ENCODE assay signal across 30 mouse cellular contexts in genomic region chr2:103603869-103604268, GRCm38 (mm10). TPM values are rescaled to one million over a fixed set of nuclear protein-coding genes. Genes with fewer than 3 reads are reported as not detected.
DNase-seq lines count a peak whose midpoint lies in the region; ATAC-seq and TF ChIP-seq lines count a peak whose summit lies in the region.
"Had no signal": no experiment of that assay in that cellular context is flagged by ENCODE, and none has a peak within 500 bp of the region (broad histone marks: within the 10 kb centered on the region; RNA-seq: fewer than 3 reads in every experiment).

No protein-coding gene starts in this region.

- H3K4me1 ChIP-seq in heart, adult 2 months (ENCODE audit: control insufficient read depth, insufficient read depth, low read length), result peaks cover 10% of the 10 kb centered on the region; the same call in 1 of the 2 replicates
- peaks cover 55 to 86% of the 10 kb centered on the region in 2 experiments for H3K4me1 ChIP-seq in heart, embryonic 14.5 days (ENCODE audit: control insufficient read depth in 2 of 2, insufficient read depth in 2 of 2, low read length in 2 of 2)
- H3K4me1 ChIP-seq in MEL (ENCODE audit: control insufficient read depth in 1 of 2, insufficient read depth in 2 of 2, low read length in 2 of 2), result peaks cover 0 to 9% of the 10 kb centered on the region in 2 experiments; a peak in 2 of 4 replicates
- H3K4me1 ChIP-seq in liver, embryonic 14.5 days (replicated peaks; ENCODE audit: control insufficient read depth in 2 of 2, insufficient read depth in 2 of 2, low read length in 1 of 2), result peaks cover 6 to 34% of the 10 kb centered on the region in 2 experiments
- peaks cover 4% of the 10 kb centered on the region for H3K4me1 ChIP-seq in hindbrain, embryonic 11.5 days (replicated peaks; ENCODE audit: control insufficient read depth, insufficient read depth, low read length)

- intact Hi-C loops in heart, adult 2 months (cut with DNase I), result loop anchor here (2.0 to 5.0 kb wide), 2 partner anchors 37 kb away; partner anchors contain the start of gene Abtb2

- TF ChIP-seq CTCF in heart, adult 2 months (IDR thresholded peaks at IDR 0.05), result no peak
- no peak for TF ChIP-seq CTCF in MEL (IDR thresholded peaks at IDR 0.05 in 2 of 3, conservative IDR thresholded peaks at IDR 0.05 in 1 of 3; ENCODE audit: control insufficient read depth in 1 of 3, insufficient read depth in 1 of 3, low read depth in 2 of 3, low read length in 3 of 3, poor library complexity in 1 of 3, severe bottlenecking in 1 of 3)
- TF ChIP-seq CTCF in liver, embryonic 14.5 days (IDR thresholded peaks at IDR 0.05; ENCODE audit: low read depth), result no peak

- no peak overlapping the region for H3K4me3 ChIP-seq in heart, adult 2 months
- H3K4me3 ChIP-seq in heart, embryonic 14.5 days (ENCODE audit: control insufficient read depth in 1 of 2, insufficient read depth in 1 of 2, low read depth in 1 of 2, low read length in 2 of 2), result peak overlapping the region in 1 of 2 experiments; percentile 4; a peak in 1 of 4 replicates
- H3K4me3 ChIP-seq in MEL (ENCODE audit: control insufficient read depth in 1 of 2, insufficient read depth in 1 of 2, low read depth in 2 of 2, low read length in 2 of 2), result no peak overlapping the region
- no peak overlapping the region for H3K4me3 ChIP-seq in liver, embryonic 14.5 days (ENCODE audit: insufficient read depth in 1 of 2, low read depth in 2 of 2, low read length in 2 of 2)
- H3K4me3 ChIP-seq in hindbrain, embryonic 11.5 days (ENCODE audit: low read depth, low read length), result no peak overlapping the region
- H3K4me3 ChIP-seq: embryonic facial prominence, embryonic 10.5 days; embryonic facial prominence, embryonic 15.5 days; forebrain, embryonic 12.5 days; hindbrain, embryonic 12.5 days; intestine, embryonic 15.5 days; layer of hippocampus, adult 2 months; limb, embryonic 13.5 days had no signal

- TF ChIP-seq POLR2A in heart, adult 2 months (IDR thresholded peaks at IDR 0.05; ENCODE audit: insufficient read depth, low read depth, low read length), result no peak
- TF ChIP-seq POLR2A in MEL (IDR thresholded peaks at IDR 0.05; ENCODE audit: control insufficient read depth in 1 of 2, insufficient read depth in 1 of 2, low read depth in 1 of 2, low read length in 2 of 2, poor library complexity in 1 of 2), result no peak

- DNase-seq in heart, adult 11 months, result peak; percentile 82
- DNase-seq in heart, adult 2 months, result no peak
- DNase-seq in heart, adult 18-20 months, result no peak
- DNase-seq in MEL (ENCODE audit: low read depth, low spot score), result peak; percentile 12
- DNase-seq in liver, embryonic 14.5 days (ENCODE audit: low read depth in 3 of 3, low spot score in 3 of 3), result no peak
- no peak for DNase-seq in ovary, postnatal 36 days (ENCODE audit: low spot score)
- no peak for DNase-seq in hindbrain, embryonic 11.5 days (ENCODE audit: low spot score)
- DNase-seq: adrenal gland, postnatal 14 days; cerebellum, adult 11 months; cerebellum, postnatal 10 days; forebrain, postnatal 0 days; kidney, adult 2 months; kidney, postnatal 36 days; lung, adult 2 months; lung, postnatal 10 days; midbrain, embryonic 14.5 days; retina, postnatal 1 day; right cerebral cortex, postnatal 14 days had no signal

- no peak for TF ChIP-seq EP300 in heart, adult 2 months (IDR thresholded peaks at IDR 0.05; ENCODE audit: insufficient read depth, low read depth, low read length)
- no peak for TF ChIP-seq EP300 in MEL (IDR thresholded peaks at IDR 0.05; ENCODE audit: low read depth in 1 of 2, low read length in 2 of 2)
- no peak for TF ChIP-seq EP300 in liver, embryonic 14.5 days (IDR thresholded peaks at IDR 0.05; ENCODE audit: low read depth)

- TF ChIP-seq RAD21 in MEL (IDR thresholded peaks at IDR 0.05; ENCODE audit: low read depth, low read length), result no peak

- H3K9me3 ChIP-seq in heart, embryonic 14.5 days (ENCODE audit: control insufficient read depth, low read length), result no peaks in the 10 kb centered on the region
- H3K9me3 ChIP-seq in MEL (replicated peaks; ENCODE audit: insufficient read depth, low read length), result no peaks in the 10 kb centered on the region
- H3K9me3 ChIP-seq in liver, embryonic 14.5 days (ENCODE audit: control insufficient read depth, low read length), result no peaks in the 10 kb centered on the region
- H3K9me3 ChIP-seq in hindbrain, embryonic 11.5 days (ENCODE audit: control insufficient read depth, low read length), result no peaks in the 10 kb centered on the region
- H3K9me3 ChIP-seq: embryonic facial prominence, embryonic 10.5 days; embryonic facial prominence, embryonic 15.5 days; forebrain, embryonic 12.5 days; G1E; hindbrain, embryonic 12.5 days; intestine, embryonic 15.5 days; limb, embryonic 13.5 days had no signal

- H3K27me3 ChIP-seq in heart, adult 2 months (ENCODE audit: control insufficient read depth, insufficient read depth, low read length), result no peaks in the 10 kb centered on the region
- H3K27me3 ChIP-seq in heart, embryonic 14.5 days (ENCODE audit: control insufficient read depth, insufficient read depth, low read length), result no peaks in the 10 kb centered on the region
- peaks cover 0 to 2% of the 10 kb centered on the region in 2 experiments; a peak in 1 of 4 replicates for H3K27me3 ChIP-seq in MEL (ENCODE audit: control insufficient read depth in 1 of 2, insufficient read depth in 2 of 2, low read length in 2 of 2)
- no peaks in the 10 kb centered on the region for H3K27me3 ChIP-seq in liver, embryonic 14.5 days (ENCODE audit: control insufficient read depth, insufficient read depth, low read length)
- no peaks in the 10 kb centered on the region; the same call in 1 of the 2 replicates for H3K27me3 ChIP-seq in hindbrain, embryonic 11.5 days (ENCODE audit: control insufficient read depth, insufficient read depth, low read length)
- H3K27me3 ChIP-seq: embryonic facial prominence, embryonic 15.5 days; forebrain, embryonic 12.5 days; hindbrain, embryonic 12.5 days; intestine, embryonic 15.5 days; limb, embryonic 13.5 days; Patski had no signal

- H3K27ac ChIP-seq in heart, adult 2 months, result no peak overlapping the region; the same call in 1 of the 2 replicates
- H3K27ac ChIP-seq in heart, embryonic 14.5 days (replicated peaks in 1 of 2; ENCODE audit: control insufficient read depth in 1 of 2, insufficient read depth in 1 of 2, low read depth in 2 of 2, low read length in 2 of 2), result peak overlapping the region; percentile 76 to 91
- no peak overlapping the region for H3K27ac ChIP-seq in MEL (ENCODE audit: control insufficient read depth, low read depth, low read length)
- no peak overlapping the region for H3K27ac ChIP-seq in liver, embryonic 14.5 days
- no peak overlapping the region for H3K27ac ChIP-seq in hindbrain, embryonic 11.5 days (ENCODE audit: low read depth, low read length)
- H3K27ac ChIP-seq: embryonic facial prominence, embryonic 10.5 days; embryonic facial prominence, embryonic 15.5 days; forebrain, embryonic 12.5 days; hindbrain, embryonic 12.5 days; hindbrain, postnatal 0 days; intestine, embryonic 15.5 days; layer of hippocampus, adult 2 months; limb, embryonic 13.5 days; macrophage had no signal

- no peaks in the 10 kb centered on the region for H3K36me3 ChIP-seq in heart, adult 2 months (ENCODE audit: control insufficient read depth, insufficient read depth, low read length)
- no peaks in the 10 kb centered on the region for H3K36me3 ChIP-seq in heart, embryonic 14.5 days (ENCODE audit: control insufficient read depth, insufficient read depth, low read length)
- peaks cover 0 to 6% of the 10 kb centered on the region in 2 experiments; a peak in 2 of 4 replicates for H3K36me3 ChIP-seq in MEL (ENCODE audit: control insufficient read depth in 1 of 2, insufficient read depth in 2 of 2, low read length in 2 of 2)
- H3K36me3 ChIP-seq in liver, embryonic 14.5 days (replicated peaks; ENCODE audit: control insufficient read depth, insufficient read depth, low read depth), result no peaks in the 10 kb centered on the region
- H3K36me3 ChIP-seq in hindbrain, embryonic 11.5 days (ENCODE audit: control insufficient read depth, insufficient read depth, low read length), result no peaks in the 10 kb centered on the region
- H3K36me3 ChIP-seq: embryonic facial prominence, embryonic 10.5 days; embryonic facial prominence, embryonic 15.5 days; forebrain, embryonic 12.5 days; G1E; hindbrain, embryonic 12.5 days; intestine, embryonic 15.5 days; limb, embryonic 13.5 days had no signal

- no peak overlapping the region for H3K9ac ChIP-seq in heart, adult 2 months (ENCODE audit: low read depth, low read length)
- peak overlapping the region; percentile 36; the same call in 1 of the 2 replicates for H3K9ac ChIP-seq in heart, embryonic 14.5 days (ENCODE audit: low read length)
- no peak overlapping the region for H3K9ac ChIP-seq in MEL (ENCODE audit: control insufficient read depth, low read depth, low read length, poor library complexity, severe bottlenecking)
- no peak overlapping the region for H3K9ac ChIP-seq in liver, embryonic 14.5 days (replicated peaks)
- H3K9ac ChIP-seq in hindbrain, embryonic 11.5 days (ENCODE audit: low read depth, low read length), result no peak overlapping the region
- H3K9ac ChIP-seq: embryonic facial prominence, embryonic 15.5 days; forebrain, embryonic 12.5 days; forebrain, postnatal 0 days; hindbrain, embryonic 12.5 days; intestine, embryonic 15.5 days; limb, embryonic 13.5 days had no signal

- peak; percentile 54 for ATAC-seq in heart, embryonic 14.5 days (ENCODE audit: insufficient number of reproducible peaks, insufficient read depth, low FRiP score, low read depth)
- peak; percentile 76 for ATAC-seq in liver, embryonic 14.5 days (ENCODE audit: insufficient read depth)
- ATAC-seq in hindbrain, embryonic 11.5 days (ENCODE audit: low FRiP score), result no peak
- ATAC-seq: forebrain, postnatal 0 days; hindbrain, postnatal 0 days; intestine, embryonic 15.5 days; Patski had no signal

- H3K4me2 ChIP-seq in heart, embryonic 14.5 days (ENCODE audit: low read length), result peak overlapping the region; percentile 46
- H3K4me2 ChIP-seq in liver, embryonic 14.5 days (ENCODE audit: low read depth), result 0 out of 2 replicates have a peak overlapping the region, but pooled peaks have one; percentile 3
- no peak overlapping the region for H3K4me2 ChIP-seq in hindbrain, embryonic 11.5 days (replicated peaks; ENCODE audit: low read depth, low read length)
- H3K4me2 ChIP-seq: embryonic facial prominence, embryonic 15.5 days; forebrain, embryonic 12.5 days; hindbrain, embryonic 12.5 days; intestine, embryonic 15.5 days; limb, embryonic 13.5 days had no signal

- 55% methylated on average over 1 of the region's 1 CpGs for WGBS in heart, adult 2 months
- 30% methylated on average over 1 of the region's 1 CpGs for WGBS in heart, embryonic 14.5 days
- 19% methylated on average over 1 of the region's 1 CpGs for WGBS in liver, embryonic 14.5 days (ENCODE audit: insufficient replicate concordance)
- WGBS in hindbrain, embryonic 11.5 days, result 35% methylated on average over 1 of the region's 1 CpGs

- no peaks in the 10 kb centered on the region; the same call in 1 of the 2 replicates for H3K79me2 ChIP-seq in heart, adult 2 months (replicated peaks; ENCODE audit: control insufficient read depth, insufficient read depth, low read length)
- H3K79me2 ChIP-seq in MEL (ENCODE audit: control insufficient read depth, insufficient read depth, low read length, poor library complexity), result no peaks in the 10 kb centered on the region

RNA-seq across cellular contexts. Expression of gene Abtb2, which starts 37.8 kb away (rescaled TPM):
- 10 to 100 TPM; 24.7 to 28.7 TPM for total RNA-seq in heart, adult 2 months (2021)
- 23.0 and 27.1 TPM in 2 replicates for polyA plus RNA-seq in heart, adult 2 months (2012; rRNA removed)
- polyA plus RNA-seq in heart, embryonic 14.5 days (2014; fragmentation: Nextera tagmentation; extraction: Ambion mirVana), result 18.4 and 18.6 TPM in 2 replicates
- total RNA-seq in heart, adult 18-20 months (2021), result 10 to 100 TPM; 22.1 to 26.7 TPM
- 0.10 and 0.12 TPM in 2 replicates for total RNA-seq in MEL (2012; rRNA removed)
- polyA plus RNA-seq in MEL (2012; ENCODE audit: insufficient read depth in 1 of 2, insufficient read length in 2 of 2, low read depth in 1 of 2, low replicate concordance in 2 of 2, missing spikeins in 1 of 2), result under 1 TPM in 1 of 2 experiments, not detected in 1; 0.13 TPM
- polyA plus RNA-seq in liver, embryonic 14.5 days (2012; rRNA removed), result 1.7 and 1.8 TPM in 2 replicates
- 1.2 and 1.7 TPM in 2 replicates for polyA plus RNA-seq in liver, embryonic 14.5 days (2014; fragmentation: Nextera tagmentation; extraction: Ambion mirVana)
- polyA plus RNA-seq in hindbrain, embryonic 11.5 days (2014; fragmentation: Nextera tagmentation; extraction: Ambion mirVana), result 13.9 and 14.6 TPM in 2 replicates
- polyA plus RNA-seq: G1E had no signal

Comparison
In these comparisons a context has a peak if more than half of its experiments do, and no peak if none do; other contexts are left out.
1. DNase-seq: peak in heart, adult 11 months (single experiment) and MEL (single experiment); none in heart, adult 2 months (0 of 2), heart, adult 18-20 months (0 of 2), liver, embryonic 14.5 days (0 of 3), ovary, postnatal 36 days (single experiment) and hindbrain, embryonic 11.5 days (single experiment).
2. H3K27ac ChIP-seq: peak in heart, embryonic 14.5 days (2 of 2); none in heart, adult 2 months (single experiment), MEL (single experiment), liver, embryonic 14.5 days (single experiment) and hindbrain, embryonic 11.5 days (single experiment).